Mouse (Mus musculus) megakaryocyte progenitor cell, adult 5-6 weeks (primary cell): ENCODE data around the gene Fbrs. TPM values are rescaled to one million over a fixed set of nuclear protein-coding genes. Genes with fewer than 3 reads are reported as not detected.

Experiments used
- ATAC-seq: replicated peaks from 2 replicates; pipeline ENCODE4 v1.8.0; 2016; ENCODE audit warnings: mild to moderate bottlenecking, moderate TSS enrichment, inconsistent platforms; ENCODE audit not compliant: poor library complexity
- total RNA-seq, 2 experiments: library from RNA; stranded (forward) in 1 of 2; stranded (reverse) in 1 of 2; fragments of 157-497, 149-512 nt in 1 of 2; fragments of 200-1000 nt in 1 of 2; gene quantifications; 2 replicates each; pipeline versions ENCODE4 v1.2.3 to v1.2.4; 2015 to 2017

Fbrs gene
- total RNA-seq, 2 experiments from 2014 or later = 19.5 to 90.7 TPM

- ATAC-seq = no peak
Measured at GRCm38 (mm10) chr7:127516344-127516743, 37.3 kb downstream of the Fbrs start.

DNA sequence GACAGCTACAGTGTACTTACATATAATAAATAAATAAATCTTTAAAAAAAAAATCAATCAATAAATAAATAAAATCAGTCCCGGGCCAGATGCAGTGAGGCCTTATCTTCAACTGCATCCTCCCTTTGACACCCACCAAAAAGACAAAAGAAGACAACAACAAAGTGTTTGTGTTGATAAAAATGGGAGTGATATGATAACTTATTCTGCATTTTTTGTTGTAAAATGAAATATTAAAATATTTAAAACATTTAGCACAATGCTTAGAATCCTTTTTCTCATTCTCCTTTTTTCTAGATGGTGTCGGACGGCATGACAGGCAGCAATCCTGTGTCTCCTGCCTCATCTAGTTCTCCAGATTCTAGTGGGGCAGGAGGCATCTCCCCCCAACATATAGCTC is 40.3 kb downstream of the Fbrs start, which contains the start of gene Gm42715:
TSS of gene Gm42715 (plus strand) at position 301 of the 400 bp plus-strand sequence.
- ATAC-seq = no peak

Other genes with a start within 250 kb of the Fbrs start
- gene Zfp553, start 246.1 kb upstream of the Fbrs start, total RNA-seq (2015) = 6.5 and 9.0 TPM in 2 replicates
- 13.8 and 15.4 TPM in 2 replicates for gene Zfp553, start 246.1 kb upstream of the Fbrs start, total RNA-seq (2017)
- gene Sept1, start 246.1 kb upstream of the Fbrs start, total RNA-seq (2015) = 27.0 and 38.6 TPM in 2 replicates
- gene Sept1, start 246.1 kb upstream of the Fbrs start, total RNA-seq (2017) = 21.7 and 35.4 TPM in 2 replicates
- gene Zfp771, start 234.9 kb upstream of the Fbrs start, total RNA-seq (2015) = 3.4 and 3.5 TPM in 2 replicates
- gene Zfp771, start 234.9 kb upstream of the Fbrs start, total RNA-seq (2017) = 2.7 and 8.0 TPM in 2 replicates
- 92.7 and 106 TPM in 2 replicates for gene Dctpp1, start 218.5 kb upstream of the Fbrs start, total RNA-seq (2015)
- 62.4 and 63.5 TPM in 2 replicates for gene Dctpp1, start 218.5 kb upstream of the Fbrs start, total RNA-seq (2017)
- 63.9 and 74.4 TPM in 2 replicates for gene Sephs2, start 205.1 kb upstream of the Fbrs start, total RNA-seq (2015)
- 161 and 168 TPM in 2 replicates for gene Sephs2, start 205.1 kb upstream of the Fbrs start, total RNA-seq (2017)
- gene Itgal, start 182.9 kb upstream of the Fbrs start, total RNA-seq (2015) = 50.3 and 53.6 TPM in 2 replicates
- 21.4 and 23.8 TPM in 2 replicates for gene Itgal, start 182.9 kb upstream of the Fbrs start, total RNA-seq (2017)
- 2.3 and 3.2 TPM in 2 replicates for gene Zfp768, start 133.6 kb upstream of the Fbrs start, total RNA-seq (2015)
- gene Zfp768, start 133.6 kb upstream of the Fbrs start, total RNA-seq (2017) = 6.5 and 8.9 TPM in 2 replicates
- 4.2 and 4.3 TPM in 2 replicates for gene Zfp747, start 103.1 kb upstream of the Fbrs start, total RNA-seq (2015)
- 7.4 and 9.2 TPM in 2 replicates for gene Zfp747, start 103.1 kb upstream of the Fbrs start, total RNA-seq (2017)
- 1.5 and 2.1 TPM in 2 replicates for gene 9130019O22Rik, start 92.0 kb upstream of the Fbrs start, total RNA-seq (2015)
- gene 9130019O22Rik, start 92.0 kb upstream of the Fbrs start, total RNA-seq (2017) = 4.2 and 6.5 TPM in 2 replicates
- 1.0 and 1.5 TPM in 2 replicates for gene E430018J23Rik, start 85.6 kb upstream of the Fbrs start, total RNA-seq (2015)
- 2.3 and 4.8 TPM in 2 replicates for gene E430018J23Rik, start 85.6 kb upstream of the Fbrs start, total RNA-seq (2017)
- 9.3 and 10.9 TPM in 2 replicates for gene Zfp764, start 72.4 kb upstream of the Fbrs start, total RNA-seq (2015)
- gene Zfp764, start 72.4 kb upstream of the Fbrs start, total RNA-seq (2017) = 9.9 and 12.4 TPM in 2 replicates
- gene Zfp688, start 57.1 kb upstream of the Fbrs start, total RNA-seq (2015) = 7.1 and 9.0 TPM in 2 replicates
- 4.7 and 5.9 TPM in 2 replicates for gene Zfp688, start 57.1 kb upstream of the Fbrs start, total RNA-seq (2017)
- 2.2 and 2.3 TPM in 2 replicates for gene Zfp689, start 30.0 kb upstream of the Fbrs start, total RNA-seq (2015)
- 1.2 and 3.0 TPM in 2 replicates for gene Zfp689, start 30.0 kb upstream of the Fbrs start, total RNA-seq (2017)
- gene Prr14, start 19.6 kb upstream of the Fbrs start, total RNA-seq (2015) = 74.8 and 85.3 TPM in 2 replicates
- gene Prr14, start 19.6 kb upstream of the Fbrs start, total RNA-seq (2017) = 22.6 and 27.2 TPM in 2 replicates
- 64.0 and 78.0 TPM in 2 replicates for gene Srcap, start 32.8 kb downstream of the Fbrs start, total RNA-seq (2015)
- 20.6 and 24.1 TPM in 2 replicates for gene Srcap, start 32.8 kb downstream of the Fbrs start, total RNA-seq (2017)
- gene Gm42715, start 40.4 kb downstream of the Fbrs start, total RNA-seq (2015) = 26.3 and 26.8 TPM in 2 replicates
- gene Gm42715, start 40.4 kb downstream of the Fbrs start, total RNA-seq (2017) = 4.8 and 5.9 TPM in 2 replicates
- gene Tmem265, start 82.2 kb downstream of the Fbrs start, total RNA-seq (2015) = 1.7 TPM in 1 of 2 replicates, not detected in the other
- 2.3 and 2.5 TPM in 2 replicates for gene Tmem265, start 82.2 kb downstream of the Fbrs start, total RNA-seq (2017)
- 27.1 and 32.3 TPM in 2 replicates for gene Phkg2, start 94.1 kb downstream of the Fbrs start, total RNA-seq (2015)
- 26.7 and 29.2 TPM in 2 replicates for gene Phkg2, start 94.1 kb downstream of the Fbrs start, total RNA-seq (2017)
- gene Ccdc189, start 109.4 kb downstream of the Fbrs start, total RNA-seq (2015) = 1.8 and 2.2 TPM in 2 replicates
- gene Ccdc189, start 109.4 kb downstream of the Fbrs start, total RNA-seq (2017) = 2.5 and 3.1 TPM in 2 replicates
- gene Rnf40, start 109.6 kb downstream of the Fbrs start, total RNA-seq (2015) = 11.7 and 16.5 TPM in 2 replicates
- 36.9 and 41.9 TPM in 2 replicates for gene Rnf40, start 109.6 kb downstream of the Fbrs start, total RNA-seq (2017)
- gene Zfp629, start 136.6 kb downstream of the Fbrs start, total RNA-seq (2015) = 5.4 and 8.4 TPM in 2 replicates
- 8.5 and 11.3 TPM in 2 replicates for gene Zfp629, start 136.6 kb downstream of the Fbrs start, total RNA-seq (2017)
- 61.1 and 63.4 TPM in 2 replicates for gene Bcl7c, start 229.7 kb downstream of the Fbrs start, total RNA-seq (2015)
- gene Bcl7c, start 229.7 kb downstream of the Fbrs start, total RNA-seq (2017) = 38.1 and 44.6 TPM in 2 replicates
- 0.83 and 1.8 TPM in 2 replicates for gene Ctf1, start 233.5 kb downstream of the Fbrs start, total RNA-seq (2015)
- 0.42 and 1.9 TPM in 2 replicates for gene Ctf1, start 233.5 kb downstream of the Fbrs start, total RNA-seq (2017)